Mouse (Mus musculus): ENCODE measurements around the gene Nsun5.

- TF ChIP-seq POLR2A (IDR thresholded peaks at IDR 0.05; ENCODE audit: borderline replicate concordance, insufficient read depth, low read length) (no peak), CTCF (IDR thresholded peaks at IDR 0.05; ENCODE audit: borderline replicate concordance, insufficient read depth, low read depth, low read length) (no peak)
These were observed 14.0 kb downstream of the Nsun5 start for GRCm38 (mm10) chr5:135383771-135384170.

Measured in cerebellum, adult 2 months (tissue).